25 mouse cellular contexts compared by ENCODE assay signal in the genomic region with DNA sequence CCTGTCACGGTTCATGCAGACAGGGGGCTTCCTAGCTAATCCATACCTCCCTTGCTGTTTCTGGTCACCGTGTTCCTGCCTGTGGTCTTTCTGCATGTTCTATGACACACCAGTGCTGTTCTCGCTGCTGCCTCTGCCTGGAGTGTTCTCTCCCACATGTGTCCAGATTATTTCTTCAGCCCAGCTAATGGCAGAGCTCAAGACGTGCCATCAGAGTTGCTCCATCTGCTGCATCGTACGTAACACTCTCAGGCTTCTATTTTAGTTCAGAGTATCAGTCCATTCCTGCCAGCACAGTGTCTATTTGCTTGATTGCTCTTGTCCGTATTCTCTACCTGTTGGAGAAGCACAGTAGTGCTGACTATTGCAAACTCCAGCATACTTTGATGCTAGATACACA.
DNase-seq lines count a peak whose midpoint lies in the region; ATAC-seq and TF ChIP-seq lines count a peak whose summit lies in the region.
"Had no signal": no experiment of that assay in that cellular context is flagged by ENCODE, and none has a peak within 500 bp of the region (broad histone marks: within the 10 kb centered on the region; RNA-seq: fewer than 3 reads in every experiment).

No protein-coding gene starts in this region.

- H3K9me3 ChIP-seq in lung, embryonic 15.5 days = no peaks in the 10 kb centered on the region
- no peaks in the 10 kb centered on the region for H3K9me3 ChIP-seq in lung, postnatal 0 days (ENCODE audit: low read length)
- H3K9me3 ChIP-seq: embryonic facial prominence, embryonic 10.5 days; embryonic facial prominence, embryonic 13.5 days; forebrain, embryonic 12.5 days; forebrain, embryonic 15.5 days; heart, embryonic 10.5 days; heart, embryonic 13.5 days; hindbrain, embryonic 12.5 days; hindbrain, embryonic 15.5 days had no signal

- no peak for TF ChIP-seq EP300 in lung, postnatal 0 days (IDR thresholded peaks at IDR 0.05)

- no peak overlapping the region for H3K4me3 ChIP-seq in lung, embryonic 15.5 days
- H3K4me3 ChIP-seq in lung, adult 2 months (replicated peaks; ENCODE audit: extremely low read depth, low read depth, low read length) = no peak overlapping the region
- no peak overlapping the region for H3K4me3 ChIP-seq in lung, postnatal 0 days (ENCODE audit: low read depth, low read length)
- H3K4me3 ChIP-seq: embryonic facial prominence, embryonic 10.5 days; embryonic facial prominence, embryonic 13.5 days; erythroblast, embryonic 14.5 days; forebrain, embryonic 12.5 days; forebrain, embryonic 15.5 days; heart, adult 2 months; heart, embryonic 10.5 days; heart, embryonic 13.5 days; hindbrain, embryonic 12.5 days; hindbrain, embryonic 15.5 days had no signal

- H3K9ac ChIP-seq in lung, embryonic 15.5 days = no peak overlapping the region
- H3K9ac ChIP-seq in lung, postnatal 0 days (replicated peaks; ENCODE audit: low read depth) = no peak overlapping the region
- H3K9ac ChIP-seq: embryonic facial prominence, embryonic 13.5 days; forebrain, embryonic 12.5 days; forebrain, embryonic 15.5 days; heart, embryonic 13.5 days; hindbrain, embryonic 12.5 days; hindbrain, embryonic 15.5 days had no signal

- WGBS in lung, embryonic 15.5 days = 42% methylated on average over 7 of the region's 7 CpGs
- 58% methylated on average over 7 of the region's 7 CpGs for whole genome bisulfite sequencing in lung, adult 2 months
- WGBS in lung, postnatal 0 days = 45% methylated on average over 7 of the region's 7 CpGs

- no peaks in the 10 kb centered on the region for H3K36me3 ChIP-seq in lung, embryonic 15.5 days
- H3K36me3 ChIP-seq in lung, postnatal 0 days (ENCODE audit: insufficient read depth, low read length) = no peaks in the 10 kb centered on the region
- H3K36me3 ChIP-seq: embryonic facial prominence, embryonic 10.5 days; embryonic facial prominence, embryonic 13.5 days; forebrain, embryonic 12.5 days; forebrain, embryonic 15.5 days; heart, embryonic 10.5 days; heart, embryonic 13.5 days; hindbrain, embryonic 12.5 days; hindbrain, embryonic 15.5 days had no signal

- TF ChIP-seq CTCF in lung, adult 2 months (IDR thresholded peaks at IDR 0.05; ENCODE audit: insufficient read depth, low read length) = no peak
- TF ChIP-seq CTCF in lung, postnatal 0 days (IDR thresholded peaks at IDR 0.05) = no peak

- peak; percentile 49; the same call in 1 of the 2 replicates for ATAC-seq in lung, embryonic 15.5 days (ENCODE audit: borderline replicate concordance, extremely low read depth, low FRiP score, low TSS enrichment)
- peak; percentile 71 for ATAC-seq in lung, postnatal 0 days
- ATAC-seq: CD4-positive, CD25-positive, alpha-beta regulatory T cell, adult 4 months; forebrain, embryonic 15.5 days had no signal

- no peaks in the 10 kb centered on the region for H3K4me1 ChIP-seq in lung, embryonic 15.5 days
- H3K4me1 ChIP-seq in lung, adult 2 months (ENCODE audit: control insufficient read depth, insufficient read depth, low read length) = no peaks in the 10 kb centered on the region
- no peaks in the 10 kb centered on the region for H3K4me1 ChIP-seq in lung, postnatal 0 days (ENCODE audit: insufficient read depth, low read depth, low read length)
- H3K4me1 ChIP-seq: embryonic facial prominence, embryonic 10.5 days; embryonic facial prominence, embryonic 13.5 days; forebrain, embryonic 12.5 days; forebrain, embryonic 15.5 days; heart, embryonic 13.5 days; hindbrain, embryonic 12.5 days; hindbrain, embryonic 15.5 days had no signal

- DNase-seq in lung, adult 2 months = no peak
- DNase-seq in lung, postnatal 0 days (ENCODE audit: low spot score) = peak; percentile 66
- DNase-seq in lung, postnatal 10 days = peak; percentile 22
- DNase-seq in ovary, adult 18-20 months (ENCODE audit: low spot score) = no peak
- DNase-seq in cerebellum, postnatal 4 days (ENCODE audit: low spot score in 2 of 2) = no peak
- DNase-seq: adrenal gland, adult 2 months; adrenal gland, postnatal 14 days; cerebellum, adult 11 months; cerebellum, adult 2 months; cerebellum, adult 9-11 months; cerebellum, postnatal 25 days; embryo, embryonic 11 days; gastrocnemius, postnatal 25 days; heart, adult 2 months had no signal

- no peak overlapping the region for H3K4me2 ChIP-seq in lung, embryonic 15.5 days
- no peak overlapping the region for H3K4me2 ChIP-seq in lung, postnatal 0 days (replicated peaks; ENCODE audit: low read depth, low read length)
- H3K4me2 ChIP-seq: embryonic facial prominence, embryonic 13.5 days; forebrain, embryonic 12.5 days; forebrain, embryonic 15.5 days; heart, embryonic 13.5 days; hindbrain, embryonic 12.5 days; hindbrain, embryonic 15.5 days had no signal

- TF ChIP-seq POLR2A in lung, adult 2 months (IDR thresholded peaks at IDR 0.05; ENCODE audit: borderline replicate concordance, extremely low read depth, low read depth, low read length) = no peak

- no peak overlapping the region for H3K27ac ChIP-seq in lung, embryonic 15.5 days
- H3K27ac ChIP-seq in lung, postnatal 0 days (ENCODE audit: low read length) = no peak overlapping the region
- H3K27ac ChIP-seq: embryonic facial prominence, embryonic 10.5 days; embryonic facial prominence, embryonic 13.5 days; forebrain, embryonic 12.5 days; forebrain, embryonic 15.5 days; heart, adult 2 months; heart, embryonic 10.5 days; heart, embryonic 13.5 days; hindbrain, embryonic 12.5 days; hindbrain, embryonic 15.5 days had no signal

- no peaks in the 10 kb centered on the region for H3K27me3 ChIP-seq in lung, embryonic 15.5 days
- H3K27me3 ChIP-seq in lung, postnatal 0 days (replicated peaks; ENCODE audit: insufficient read depth, low read length) = no peaks in the 10 kb centered on the region
- H3K27me3 ChIP-seq: embryonic facial prominence, embryonic 13.5 days; forebrain, embryonic 12.5 days; forebrain, embryonic 15.5 days; heart, embryonic 13.5 days; hindbrain, embryonic 12.5 days; hindbrain, embryonic 15.5 days had no signal

Comparison
In these comparisons a context has a peak if more than half of its experiments do, and no peak if none do; other contexts are left out.
1. DNase-seq: peak in lung, postnatal 0 days (single experiment) and lung, postnatal 10 days (single experiment); none in lung, adult 2 months (single experiment), ovary, adult 18-20 months (single experiment) and cerebellum, postnatal 4 days (0 of 2).